Mouse (Mus musculus) liver, embryonic 13.5 days (tissue): Measurements from ENCODE around the gene Dctd. TPM values are rescaled to one million over a fixed set of nuclear protein-coding genes. Genes with fewer than 3 reads are reported as not detected.

Experiments
- ATAC-seq: fragments of 200-750 bp; cut with Nextera tagmentation; 2 replicates; pipeline ENCODE4 v1.8.0; 2017; ENCODE audit warnings: low read depth, mild to moderate bottlenecking, moderate number of reproducible peaks, moderate library complexity
- DNase-seq: peaks from one replicate; pipeline ENCODE4 v3.0.0; 2022
- H3K27ac ChIP-seq: fragments of 300-500 bp; sonication (generic); 2 replicates; pipeline ENCODE4 v1.5.1; 2015; ENCODE audit warnings: moderate library complexity, mild to moderate bottlenecking, inconsistent platforms
- H3K27me3 ChIP-seq: fragments of 300-500 bp; sonication (generic); 2 replicates; pipeline ENCODE4 v1.6.1; 2015; ENCODE audit warnings: mild to moderate bottlenecking, inconsistent platforms
- H3K36me3 ChIP-seq: fragments of 300-500 bp; sonication (generic); 2 replicates; pipeline ENCODE4 v1.6.1; 2015; ENCODE audit warnings: mild to moderate bottlenecking, inconsistent platforms
- H3K4me1 ChIP-seq: fragments of 300-500 bp; sonication (generic); replicated peaks from 2 replicates; pipeline ENCODE4 v1.6.1; 2015; ENCODE audit warnings: inconsistent platforms
- H3K4me2 ChIP-seq: fragments of 300-500 bp; sonication (generic); 2 replicates; pipeline ENCODE4 v1.6.1; 2015; ENCODE audit warnings: inconsistent platforms, mild to moderate bottlenecking, moderate library complexity
- H3K4me3 ChIP-seq: fragments of 300-500 bp; sonication (generic); replicated peaks from 2 replicates; pipeline ENCODE4 v1.5.1; 2015; ENCODE audit warnings: mild to moderate bottlenecking, inconsistent platforms
- H3K9ac ChIP-seq: fragments of 300-500 bp; sonication (generic); 2 replicates; pipeline ENCODE4 v1.6.1; 2015; ENCODE audit warnings: mild to moderate bottlenecking, inconsistent platforms
- H3K9me3 ChIP-seq: fragments of 300-500 bp; sonication (generic); replicated peaks from 2 replicates; pipeline ENCODE4 v1.6.1; 2016; ENCODE audit warnings: inconsistent platforms
- WGBS: fragments of 180-500 bp; shearing (Covaris S2); methylation state at CpG from one replicate; pipeline ENCODE4 v1.1.7; 2015; ENCODE audit not compliant: insufficient replicate concordance; 5-methylcytosine and 5-hydroxymethylcytosine counted together
- polyA plus RNA-seq: library from polyadenylated mRNA; unstranded; fragments of >200 nt; fragmentation: Nextera tagmentation; extraction: Ambion mirVana; gene quantifications from 2 replicates; pipeline ENCODE4 v1.2.1, GENCODE M21; 2015

The Dctd gene
- 9.5 and 14.2 TPM in 2 replicates for polyA plus RNA-seq

DNA sequence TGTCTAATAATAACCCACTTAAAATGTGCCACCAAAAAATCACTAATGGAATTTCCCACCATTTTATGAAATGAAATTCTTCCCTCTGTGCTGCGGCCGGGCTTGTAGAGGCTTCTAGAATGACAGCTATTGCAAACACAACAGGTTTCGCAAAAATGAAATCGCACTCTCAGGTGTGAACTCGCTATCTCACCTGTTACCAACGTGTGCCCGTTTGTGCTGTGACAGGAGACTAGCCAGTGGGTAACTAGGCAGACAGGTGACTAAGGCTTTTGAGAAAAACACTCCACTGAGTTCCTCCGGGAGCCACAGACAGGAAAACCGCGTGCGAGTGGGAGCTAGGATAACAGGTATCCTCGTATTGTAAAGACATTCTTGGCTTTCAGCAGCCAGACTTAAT lies at the start of gene Dctd:
Gene Dctd (plus strand): TSS at position 301 of the 400 bp plus-strand sequence.
- H3K4me3 ChIP-seq: no peak within 1 kb of the TSS
- no peaks in the 10 kb centered on the region for H3K4me1 ChIP-seq
- H3K9ac ChIP-seq: no peak within 1 kb of the TSS

GRCm38 (mm10) chr8:48053611-48054010 lies 45.3 kb upstream of the Dctd start:
- H3K4me1 ChIP-seq: no peaks in the 10 kb centered on the region
- WGBS: 75% methylated on average over 5 of the region's 5 CpGs
- no peak overlapping the region for H3K4me3 ChIP-seq
- no peak overlapping the region for H3K27ac ChIP-seq
- no peak overlapping the region for H3K9ac ChIP-seq
- no peak for DNase-seq
- H3K9me3 ChIP-seq: no peaks in the 10 kb centered on the region
- H3K36me3 ChIP-seq: no peaks in the 10 kb centered on the region
- ATAC-seq: no peak
- no peaks in the 10 kb centered on the region for H3K27me3 ChIP-seq
- H3K4me2 ChIP-seq: no peak overlapping the region

More for the DNA sequence above, at the start of gene Dctd:
- Histone ChIP-seq H3K27me3 (no peaks in the 10 kb centered on the region), H3K27ac (no peak within 1 kb of the TSS), H3K4me2 (0 out of 2 replicates have a peak within 1 kb of the TSS, but pooled peaks have one; percentile 21), H3K9me3 (no peaks in the 10 kb centered on the region), H3K36me3 (no peaks in the 10 kb centered on the region)
- ATAC-seq: no peak
- 66% methylated on average over 12 of the region's 12 CpGs for WGBS
- no peak for DNase-seq

DNA sequence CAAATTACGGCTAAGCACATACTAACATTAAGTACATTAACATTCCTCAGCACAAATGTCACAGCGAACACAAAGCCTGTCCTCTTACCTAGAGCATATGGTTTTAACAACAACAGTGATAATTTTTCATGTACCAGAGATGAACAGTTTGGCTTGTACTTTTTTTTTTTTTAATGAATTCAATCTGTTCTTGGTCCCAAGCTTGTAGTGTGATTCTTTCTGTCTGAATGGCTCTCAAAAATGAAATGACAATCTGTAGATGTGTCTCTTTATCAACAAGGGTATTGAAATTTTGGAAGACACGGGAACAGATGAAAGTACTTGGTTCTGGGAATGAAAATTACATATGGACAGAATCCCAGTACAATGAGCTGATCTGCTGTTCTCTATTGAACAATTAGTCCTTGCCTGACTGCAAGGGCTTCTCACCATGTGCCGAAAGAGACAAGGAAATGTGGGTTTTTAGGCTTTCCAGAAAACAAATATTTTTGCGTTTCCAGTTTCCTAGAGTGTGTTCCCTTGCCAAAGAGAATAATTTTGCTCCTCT lies 35.3 kb upstream of the Dctd start:
- Histone ChIP-seq H3K27me3 (no peaks in the 10 kb centered on the region), H3K4me3 (no peak overlapping the region), H3K4me1 (no peaks in the 10 kb centered on the region), H3K36me3 (no peaks in the 10 kb centered on the region), H3K4me2 (no peak overlapping the region), H3K9ac (no peak overlapping the region), H3K27ac (no peak overlapping the region), H3K9me3 (no peaks in the 10 kb centered on the region)
- 67% methylated on average over 5 of the region's 5 CpGs for WGBS
- DNase-seq (no peak), ATAC-seq (no peak)

DNA sequence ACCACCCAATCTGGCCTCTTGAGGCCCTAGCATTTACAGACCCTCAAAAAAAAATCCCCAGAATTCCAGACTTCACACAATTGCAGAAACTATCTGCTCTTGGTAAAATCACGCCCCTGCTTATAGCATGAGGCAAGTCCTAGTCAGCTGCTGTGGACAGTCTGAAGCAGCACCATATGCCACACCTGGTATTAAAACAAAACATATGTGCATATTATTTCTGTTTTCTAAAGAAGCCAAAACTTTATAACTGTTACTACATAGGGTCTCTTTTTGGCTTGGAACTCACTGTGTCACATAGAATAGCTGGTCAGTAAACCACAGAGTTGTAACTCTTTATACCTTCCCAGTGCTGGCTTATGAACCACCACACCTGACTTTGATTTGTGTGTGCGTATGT lies 24.7 kb upstream of the Dctd start:
- Histone ChIP-seq H3K36me3 (no peaks in the 10 kb centered on the region), H3K9me3 (no peaks in the 10 kb centered on the region), H3K4me1 (no peaks in the 10 kb centered on the region), H3K4me2 (no peak overlapping the region), H3K9ac (no peak overlapping the region), H3K4me3 (no peak overlapping the region), H3K27ac (no peak overlapping the region), H3K27me3 (no peaks in the 10 kb centered on the region)
- no peak for DNase-seq
- ATAC-seq: no peak
- WGBS: 68% methylated on average over 2 of the region's 2 CpGs

DNA sequence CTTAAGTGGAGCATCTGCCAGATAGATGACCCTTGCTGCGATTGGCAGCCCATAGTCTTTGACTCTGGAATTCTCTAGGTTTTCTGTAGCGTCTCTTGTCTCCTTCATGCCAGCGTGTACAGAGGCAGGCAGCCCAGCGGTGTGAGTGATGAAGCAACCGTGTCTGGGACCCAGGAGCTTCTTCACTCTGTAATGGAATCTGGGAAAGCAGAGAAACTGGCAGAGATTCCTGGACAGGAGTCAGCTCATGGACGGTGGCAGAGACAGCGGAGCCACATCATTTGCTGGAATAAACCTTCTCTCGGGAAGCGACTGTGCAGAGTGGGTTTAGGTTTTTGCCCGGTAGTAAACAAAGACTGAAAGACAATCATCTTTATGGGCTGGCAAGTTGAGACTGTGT lies 16.5 kb upstream of the Dctd start:
- Histone ChIP-seq H3K4me3 (no peak overlapping the region), H3K9me3 (no peaks in the 10 kb centered on the region), H3K4me1 (no peaks in the 10 kb centered on the region), H3K9ac (no peak overlapping the region), H3K4me2 (no peak overlapping the region), H3K36me3 (no peaks in the 10 kb centered on the region), H3K27ac (no peak overlapping the region), H3K27me3 (no peaks in the 10 kb centered on the region)
- DNase-seq (no peak), ATAC-seq (no peak)
- WGBS: 60% methylated on average over 10 of the region's 10 CpGs

- 79% methylated on average over 8 of the region's 8 CpGs for WGBS
- DNase-seq (no peak), ATAC-seq (no peak)
- Histone ChIP-seq H3K4me2 (no peak overlapping the region), H3K9me3 (no peaks in the 10 kb centered on the region), H3K27ac (no peak overlapping the region), H3K4me1 (no peaks in the 10 kb centered on the region), H3K36me3 (no peaks in the 10 kb centered on the region), H3K9ac (no peak overlapping the region), H3K4me3 (no peak overlapping the region), H3K27me3 (no peaks in the 10 kb centered on the region)
Measured at GRCm38 (mm10) chr8:48090661-48091060, 8.2 kb upstream of the Dctd start.

DNA sequence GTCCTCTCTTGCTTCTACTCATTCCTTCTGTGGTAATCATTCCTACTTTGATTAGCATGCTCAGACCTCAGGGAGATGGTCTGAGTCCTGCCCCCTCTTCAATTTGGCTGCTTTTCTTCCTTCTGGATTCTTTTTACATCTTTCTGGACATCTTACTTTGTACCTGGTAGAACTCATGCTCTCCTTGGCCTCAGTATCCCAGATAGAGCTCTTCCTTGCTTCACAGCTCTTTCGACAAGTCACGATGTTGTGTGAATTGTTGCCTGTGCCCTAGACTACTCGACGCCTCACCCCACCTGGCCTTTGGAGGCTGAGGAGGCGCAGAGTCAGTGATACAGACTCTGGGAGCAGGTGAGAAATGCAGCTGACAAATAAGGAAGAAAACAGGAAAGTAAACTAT lies 3.5 kb upstream of the Dctd start:
- H3K9ac ChIP-seq: no peak overlapping the region
- DNase-seq (no peak), ATAC-seq (no peak)
- H3K4me3 ChIP-seq: no peak overlapping the region
- H3K27me3 ChIP-seq: no peaks in the 10 kb centered on the region
- no peaks in the 10 kb centered on the region for H3K4me1 ChIP-seq
- WGBS: 71% methylated on average over 5 of the region's 5 CpGs
- H3K9me3 ChIP-seq: no peaks in the 10 kb centered on the region
- H3K36me3 ChIP-seq: no peaks in the 10 kb centered on the region
- no peak overlapping the region for H3K27ac ChIP-seq
- no peak overlapping the region for H3K4me2 ChIP-seq

DNA sequence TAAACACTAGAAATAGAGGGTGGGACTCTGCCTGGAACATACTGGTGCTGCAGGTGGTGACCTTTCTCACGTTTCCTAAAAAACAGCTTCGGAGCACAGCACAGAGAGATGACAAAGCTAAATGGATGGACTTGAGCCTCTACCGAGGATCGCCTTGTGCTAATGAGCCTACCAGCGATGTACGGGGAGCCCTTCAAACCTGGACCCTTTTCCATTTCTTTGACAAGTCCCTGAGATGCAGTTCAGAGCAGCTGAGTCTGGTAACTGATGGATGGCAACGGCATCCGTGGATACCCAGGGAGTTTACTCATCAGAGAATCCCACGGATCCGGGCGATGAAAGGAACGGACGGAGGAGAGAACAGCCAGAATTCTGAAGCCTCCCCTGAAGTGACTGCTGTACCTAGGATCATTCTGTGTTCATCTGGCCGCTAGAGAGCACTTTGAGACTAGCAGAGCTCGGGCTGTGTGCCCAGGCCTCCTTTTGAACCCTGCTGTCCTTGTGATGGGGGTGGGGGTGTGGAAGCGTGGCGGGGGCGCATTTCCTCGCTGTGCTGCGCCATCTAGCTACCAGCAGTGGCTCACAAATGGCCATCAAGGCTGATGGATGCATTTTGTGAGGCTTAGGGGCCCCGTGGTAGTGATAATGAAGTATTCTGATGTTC lies 1.6 kb upstream of the Dctd start:
- no peak for DNase-seq
- no peak overlapping the region for H3K27ac ChIP-seq
- H3K27me3 ChIP-seq: no peaks in the 10 kb centered on the region
- 20% methylated on average over 21 of the region's 21 CpGs for WGBS
- no peak overlapping the region for H3K9ac ChIP-seq
- H3K9me3 ChIP-seq: no peaks in the 10 kb centered on the region
- no peaks in the 10 kb centered on the region for H3K36me3 ChIP-seq
- 0 out of 2 replicates have a peak overlapping the region, but pooled peaks have one; percentile 21 for H3K4me2 ChIP-seq
- H3K4me1 ChIP-seq: no peaks in the 10 kb centered on the region
- peak; percentile 43; the same call in 1 of the 2 replicates for ATAC-seq
- no peak overlapping the region for H3K4me3 ChIP-seq

DNA sequence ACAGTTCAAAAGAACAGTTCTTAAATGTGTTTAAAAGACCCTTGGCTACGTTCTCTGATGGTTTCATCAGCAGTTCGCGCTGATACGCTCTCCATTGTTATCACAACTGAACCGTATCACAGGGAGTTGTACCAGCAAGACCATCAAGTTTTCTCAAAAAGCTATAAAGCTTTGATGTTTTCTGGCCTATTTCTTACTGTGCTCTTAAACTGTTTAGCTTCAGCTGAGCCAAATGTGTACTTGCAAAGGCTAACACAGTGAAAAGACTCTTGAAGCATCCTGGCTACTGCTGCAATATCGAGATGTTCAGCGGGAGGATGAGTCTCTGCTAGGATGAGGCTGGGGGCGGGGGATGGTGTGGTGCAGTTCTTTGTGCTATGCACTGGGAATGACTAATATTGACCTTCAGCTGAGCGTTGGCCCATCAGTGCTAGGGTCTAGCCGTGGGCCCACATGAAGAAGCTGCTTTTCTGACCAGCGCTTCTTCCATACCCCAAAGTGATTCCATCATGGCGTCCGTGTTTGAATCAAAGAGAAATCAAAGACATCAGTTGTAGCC lies 732 bp upstream of the Dctd start:
- Histone ChIP-seq H3K27ac (no peak overlapping the region), H3K36me3 (no peaks in the 10 kb centered on the region), H3K4me2 (0 out of 2 replicates have a peak overlapping the region, but pooled peaks have one; percentile 21), H3K4me3 (no peak overlapping the region), H3K4me1 (no peaks in the 10 kb centered on the region), H3K9me3 (no peaks in the 10 kb centered on the region), H3K27me3 (no peaks in the 10 kb centered on the region), H3K9ac (no peak overlapping the region)
- WGBS: 66% methylated on average over 13 of the region's 13 CpGs
- DNase-seq (no peak), ATAC-seq (no peak)

GRCm38 (mm10) chr8:48100100-48100787 lies 1.4 kb downstream of the Dctd start:
- DNase-seq (no peak), ATAC-seq (no peak)
- no peaks in the 10 kb centered on the region for H3K9me3 ChIP-seq
- H3K4me1 ChIP-seq: no peaks in the 10 kb centered on the region
- H3K27ac ChIP-seq: no peak overlapping the region
- H3K27me3 ChIP-seq: no peaks in the 10 kb centered on the region
- WGBS: 63% methylated on average over 14 of the region's 14 CpGs
- H3K4me3 ChIP-seq: no peak overlapping the region
- H3K4me2 ChIP-seq: no peak overlapping the region
- no peaks in the 10 kb centered on the region for H3K36me3 ChIP-seq
- H3K9ac ChIP-seq: no peak overlapping the region

DNA sequence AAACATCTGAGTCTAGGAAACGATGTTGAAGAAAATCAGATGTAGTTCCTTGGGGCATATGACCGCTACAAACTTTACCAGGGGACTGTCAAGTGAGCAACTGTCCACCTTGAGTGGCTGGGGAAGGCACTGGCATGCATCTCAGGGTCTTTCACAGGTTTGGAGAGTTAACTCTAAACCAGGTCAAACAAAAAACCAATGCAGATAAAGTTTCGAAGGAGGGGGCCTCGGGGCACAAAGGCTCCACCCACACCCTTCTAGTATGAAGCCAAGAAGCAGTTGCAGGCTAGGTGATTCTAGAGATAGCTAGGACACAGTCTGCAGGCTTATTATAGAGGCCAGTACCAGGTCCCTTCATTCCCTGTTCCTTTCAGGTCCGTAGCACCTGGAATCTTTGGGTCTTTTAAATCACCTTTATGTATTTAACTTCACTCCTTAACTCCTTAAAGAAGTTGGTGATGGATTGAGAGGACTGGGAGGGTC lies 10.5 kb downstream of the Dctd start:
- ATAC-seq (peak; percentile 77), DNase-seq (no peak)
- 24% methylated on average over 5 of the region's 5 CpGs for WGBS
- H3K4me1 ChIP-seq: peaks cover 23% of the 10 kb centered on the region
- peak overlapping the region; percentile 71 for H3K4me3 ChIP-seq
- peak overlapping the region; percentile 77 for H3K9ac ChIP-seq
- H3K9me3 ChIP-seq: no peaks in the 10 kb centered on the region
- H3K27me3 ChIP-seq: no peaks in the 10 kb centered on the region
- H3K4me2 ChIP-seq: peak overlapping the region; percentile 79
- no peak overlapping the region for H3K27ac ChIP-seq
- peaks cover 12% of the 10 kb centered on the region for H3K36me3 ChIP-seq
